Mouse (Mus musculus) C2C12 (cell line): ENCODE measurements around the gene Slc41a3.
"Not testable (repeated sequence)": the region's sequence is repeated elsewhere in the genome, so short reads cannot be mapped to it uniquely, and the experiment has no call there.

Experiments
- CEBPB ChIP-seq: IDR thresholded peaks from one replicate; pipeline ENCODE4 v1.6.1; 2011; ENCODE audit warnings: low read depth, mild to moderate bottlenecking, control low read depth, moderate library complexity
- CTCF ChIP-seq: IDR thresholded peaks from one replicate; pipeline ENCODE4 v1.5.1; 2011; ENCODE audit not compliant: control insufficient read depth, insufficient read depth, insufficient read length
- MAX ChIP-seq: IDR thresholded peaks from one replicate; pipeline ENCODE4 v1.6.1; 2011; ENCODE audit warnings: mild to moderate bottlenecking, control low read depth
- MYOD1 ChIP-seq: IDR thresholded peaks from one replicate; pipeline ENCODE4 v1.6.1; 2011; ENCODE audit warnings: low read depth; ENCODE audit not compliant: control insufficient read depth, insufficient read length
- USF1 ChIP-seq: IDR thresholded peaks from one replicate; pipeline ENCODE4 v1.6.1; 2011; ENCODE audit warnings: low read depth, mild to moderate bottlenecking, control low read depth, moderate library complexity

DNA sequence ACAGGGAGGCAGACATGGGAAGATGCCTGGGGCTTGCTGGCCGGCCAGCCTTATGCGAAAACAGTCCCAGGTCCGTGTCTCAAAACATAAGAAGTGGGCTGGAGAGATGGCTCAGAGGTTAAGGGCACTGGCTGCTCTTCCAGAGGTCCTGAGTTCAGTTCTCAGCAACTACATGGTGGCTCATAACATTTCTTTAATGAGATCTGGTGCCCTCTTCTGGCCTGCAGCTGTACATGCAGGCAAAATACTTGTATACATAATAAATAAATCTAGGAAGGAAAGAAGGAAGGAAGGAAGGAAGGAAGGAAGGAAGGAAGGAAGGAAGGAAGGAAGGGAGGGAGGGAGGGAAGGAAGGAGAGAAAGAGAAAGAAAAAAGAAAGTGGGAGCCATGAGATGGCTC lies 28.0 kb downstream of the Slc41a3 start:
- TF ChIP-seq CTCF, USF1, MAX, CEBPB, MYOD1: not testable (repeated sequence)
